Mouse (Mus musculus) intestine, embryonic 14.5 days (tissue): ENCODE results near the gene Rdh19. TPM values are rescaled to one million over a fixed set of nuclear protein-coding genes. Genes with fewer than 3 reads are reported as not detected.
A peak's percentile ranks its signal among the peaks of the same experiment; 100 is the strongest.
"Not testable (repeated sequence)": the region's sequence is repeated elsewhere in the genome, so short reads cannot be mapped to it uniquely, and the experiment has no call there.

Experiments
- ATAC-seq: fragments of 200-750 bp; cut with Nextera tagmentation; replicated peaks from 2 replicates; pipeline ENCODE4 v1.8.0; 2017; ENCODE audit warnings: low read depth, moderate number of reproducible peaks, moderate TSS enrichment, moderate library complexity; ENCODE audit not compliant: low FRiP score, low TSS enrichment
- DNase-seq: peaks from one replicate; pipeline ENCODE4 v3.0.0-alpha.2; 2018; ENCODE audit warnings: low spot score
- H3K27ac ChIP-seq: fragments of 300-500 bp; sonication (generic); 2 replicates; pipeline ENCODE4 v1.5.1; 2014; ENCODE audit warnings: low read depth, mild to moderate bottlenecking, control low read depth
- H3K27me3 ChIP-seq: fragments of 300-500 bp; sonication (generic); replicated peaks from 2 replicates; pipeline ENCODE4 v1.6.1; 2014; ENCODE audit warnings: low read length, control low read depth; ENCODE audit not compliant: control insufficient read depth, insufficient read depth
- H3K36me3 ChIP-seq: fragments of 300-500 bp; sonication (generic); 2 replicates; pipeline ENCODE4 v1.6.1; 2014; ENCODE audit warnings: low read length, control low read depth; ENCODE audit not compliant: control insufficient read depth, insufficient read depth
- H3K4me1 ChIP-seq: fragments of 300-500 bp; sonication (generic); replicated peaks from 2 replicates; pipeline ENCODE4 v1.6.1; 2014; ENCODE audit warnings: low read length, control low read depth, mixed read lengths; ENCODE audit not compliant: control insufficient read depth, insufficient read depth
- H3K4me2 ChIP-seq: fragments of 300-500 bp; sonication (generic); 2 replicates; pipeline ENCODE4 v1.6.1; 2014; ENCODE audit warnings: low read length
- H3K4me3 ChIP-seq: fragments of 300-500 bp; sonication (generic); 2 replicates; pipeline ENCODE4 v1.5.1; 2014; ENCODE audit warnings: low read depth, low read length, control low read depth, mixed read lengths
- H3K9ac ChIP-seq: fragments of 300-500 bp; sonication (generic); 2 replicates; pipeline ENCODE4 v1.6.1; 2014; ENCODE audit warnings: mild to moderate bottlenecking, low read length
- H3K9me3 ChIP-seq: fragments of 300-500 bp; sonication (generic); 2 replicates; pipeline ENCODE4 v1.6.1; 2016; ENCODE audit warnings: low read length, control low read depth; ENCODE audit not compliant: control insufficient read depth
- WGBS: fragments of 180-500 bp; shearing (Covaris S2); extraction: QIAGEN DNeasy Blood & Tissue Kit; methylation state at CpG from one replicate; pipeline ENCODE4 v1.1.7; 2014; 5-methylcytosine and 5-hydroxymethylcytosine counted together
- polyA plus RNA-seq: library from polyadenylated mRNA; unstranded; fragments of >200 nt; fragmentation: Nextera tagmentation; extraction: Ambion mirVana; gene quantifications from 2 replicates; pipeline ENCODE4 v1.2.1, GENCODE M21; 2014

Rdh19 gene
- polyA plus RNA-seq, 1 experiment from 2014 or later: not detected

GRCm38 (mm10) chr10:127886971-127887370, 37.2 kb downstream of the Rdh19 start:
- Histone ChIP-seq H3K27ac (no peak overlapping the region), H3K36me3 (no peaks in the 10 kb centered on the region), H3K9ac (no peak overlapping the region), H3K9me3 (no peaks in the 10 kb centered on the region), H3K4me3 (no peak overlapping the region), H3K4me1 (no peaks in the 10 kb centered on the region), H3K4me2 (no peak overlapping the region), H3K27me3 (no peaks in the 10 kb centered on the region)
- no peak for DNase-seq
- ATAC-seq: no peak
- WGBS: 85% methylated on average over 4 of the region's 4 CpGs

- Histone ChIP-seq H3K4me2 (no peak within 1 kb of the TSS), H3K4me1 (no peaks in the 10 kb centered on the region), H3K27me3 (no peaks in the 10 kb centered on the region), H3K27ac (no peak within 1 kb of the TSS), H3K4me3 (no peak within 1 kb of the TSS), H3K9me3 (no peaks in the 10 kb centered on the region), H3K9ac (no peak within 1 kb of the TSS), H3K36me3 (no peaks in the 10 kb centered on the region)
- DNase-seq (no peak), ATAC-seq (no peak)
Observed at GRCm38 (mm10) chr10:127888605-127889004, 38.9 kb downstream of the Rdh19 start, which contains the start of gene Rdh7. Gene Rdh7 (minus strand): TSS chr10:127888817.

- H3K4me2 ChIP-seq: no peak overlapping the region
- H3K9me3 ChIP-seq: no peaks in the 10 kb centered on the region
- no peak for ATAC-seq
- WGBS: 93% methylated on average over 1 of the region's 1 CpGs
- H3K36me3 ChIP-seq: no peaks in the 10 kb centered on the region
- no peak for DNase-seq
- no peaks in the 10 kb centered on the region for H3K27me3 ChIP-seq
- no peaks in the 10 kb centered on the region for H3K4me1 ChIP-seq
- H3K9ac ChIP-seq: no peak overlapping the region
- no peak overlapping the region for H3K4me3 ChIP-seq
- H3K27ac ChIP-seq: no peak overlapping the region
Observed at GRCm38 (mm10) chr10:127891481-127891880, 41.8 kb downstream of the Rdh19 start.

GRCm38 (mm10) chr10:127893163-127894022, 43.7 kb downstream of the Rdh19 start:
- H3K27ac ChIP-seq: peak overlapping the region; percentile 39

GRCm38 (mm10) chr10:127896705-127897104, 47.0 kb downstream of the Rdh19 start:
- Histone ChIP-seq H3K27me3 (no peaks in the 10 kb centered on the region), H3K9ac (no peak overlapping the region), H3K4me2 (no peak overlapping the region), H3K4me1 (no peaks in the 10 kb centered on the region), H3K27ac (no peak overlapping the region), H3K9me3 (no peaks in the 10 kb centered on the region), H3K36me3 (no peaks in the 10 kb centered on the region), H3K4me3 (no peak overlapping the region)
- 51% methylated on average over 5 of the region's 5 CpGs for WGBS
- DNase-seq (no peak), ATAC-seq (no peak)

More at GRCm38 (mm10) chr10:127893163-127894022, 43.7 kb downstream of the Rdh19 start:
- peak; percentile 68 for DNase-seq
- H3K4me3 ChIP-seq, H3K36me3 ChIP-seq, H3K9ac ChIP-seq, H3K4me2 ChIP-seq, H3K4me1 ChIP-seq, H3K9me3 ChIP-seq, H3K27me3 ChIP-seq: not testable (repeated sequence)
- 49% methylated on average over 5 of the region's 5 CpGs for WGBS
- peak; percentile 94 for ATAC-seq

- Histone ChIP-seq H3K9me3 (no peaks in the 10 kb centered on the region), H3K27me3 (no peaks in the 10 kb centered on the region), H3K4me1 (no peaks in the 10 kb centered on the region), H3K4me2 (no peak overlapping the region), H3K4me3 (no peak overlapping the region), H3K9ac (no peak overlapping the region), H3K27ac (no peak overlapping the region), H3K36me3 (no peaks in the 10 kb centered on the region)
- no peak for ATAC-seq
- DNase-seq: no peak
- 73% methylated on average over 3 of the region's 3 CpGs for WGBS
Observed at GRCm38 (mm10) chr10:127897506-127897905, 47.8 kb downstream of the Rdh19 start.

GRCm38 (mm10) chr10:127898218-127898617, 48.5 kb downstream of the Rdh19 start, which contains the start of gene Sdr9c7:
Gene Sdr9c7 (plus strand): TSS chr10:127898518.
- no peak for DNase-seq
- WGBS: 87% methylated on average over 2 of the region's 2 CpGs

GRCm38 (mm10) chr10:127899783-127900182, 50.1 kb downstream of the Rdh19 start:
- Histone ChIP-seq H3K4me3 (no peak overlapping the region), H3K36me3 (no peaks in the 10 kb centered on the region), H3K9me3 (no peaks in the 10 kb centered on the region), H3K9ac (no peak overlapping the region), H3K27ac (no peak overlapping the region), H3K27me3 (no peaks in the 10 kb centered on the region), H3K4me2 (no peak overlapping the region), H3K4me1 (no peaks in the 10 kb centered on the region)
- WGBS: 68% methylated on average over 5 of the region's 5 CpGs
- DNase-seq: no peak
- ATAC-seq: no peak

More at GRCm38 (mm10) chr10:127898218-127898617, 48.5 kb downstream of the Rdh19 start, which contains the start of gene Sdr9c7:
- Histone ChIP-seq H3K9ac (no peak within 1 kb of the TSS), H3K4me2 (no peak within 1 kb of the TSS), H3K9me3 (no peaks in the 10 kb centered on the region), H3K27ac (no peak within 1 kb of the TSS), H3K4me1 (no peaks in the 10 kb centered on the region), H3K4me3 (no peak within 1 kb of the TSS), H3K36me3 (no peaks in the 10 kb centered on the region), H3K27me3 (no peaks in the 10 kb centered on the region)
- no peak for ATAC-seq

- Histone ChIP-seq H3K4me1 (no peaks in the 10 kb centered on the region), H3K27ac (no peak overlapping the region), H3K27me3 (no peaks in the 10 kb centered on the region), H3K9ac (no peak overlapping the region), H3K9me3 (no peaks in the 10 kb centered on the region), H3K36me3 (no peaks in the 10 kb centered on the region), H3K4me3 (no peak overlapping the region), H3K4me2 (no peak overlapping the region)
- ATAC-seq (no peak), DNase-seq (no peak)
- WGBS: 77% methylated on average over 4 of the region's 4 CpGs
Observed at GRCm38 (mm10) chr10:127901751-127902150, 52.0 kb downstream of the Rdh19 start.
